Mouse (Mus musculus): ENCODE measurements at regions not wholly inside any gene's neighbourhood (a gene's known extent, or its start where the extent isn't known, plus 50 kb on each side); places are given as distances from the start of the nearest gene placed in this dataset.

DNA sequence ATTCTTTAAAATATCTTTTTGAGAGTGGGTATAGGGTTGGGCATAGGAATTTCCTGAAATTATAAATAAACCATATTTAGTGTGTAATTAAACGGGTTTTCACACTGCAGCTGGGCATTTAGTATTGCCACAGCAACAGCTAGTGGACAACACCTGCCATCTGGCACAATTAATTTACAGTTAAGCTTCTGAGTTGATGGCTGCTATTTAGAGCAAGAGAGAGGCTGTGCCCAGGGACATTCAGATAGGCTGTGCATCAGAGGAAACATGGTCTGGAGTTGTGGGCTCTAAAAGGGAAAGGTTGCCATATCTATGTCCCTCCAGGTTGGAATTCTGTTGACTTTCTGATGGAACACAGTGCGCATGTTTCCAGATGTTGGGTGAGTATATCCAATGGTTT, 227.1 kb downstream of the Pth2r start:
- Histone ChIP-seq H3K27ac (replicated peaks; ENCODE audit: low read depth, low read length) (no peak overlapping the region), H3K9me3 (ENCODE audit: control insufficient read depth, low read length) (no peaks in the 10 kb centered on the region), H3K9ac (ENCODE audit: low read depth, low read length) (no peak overlapping the region), H3K27me3 (replicated peaks; ENCODE audit: control insufficient read depth, insufficient read depth, low read length) (no peaks in the 10 kb centered on the region), H3K4me1 (ENCODE audit: control insufficient read depth, insufficient read depth, low read length) (no peaks in the 10 kb centered on the region), H3K4me3 (ENCODE audit: low read depth, low read length) (no peak overlapping the region), H3K4me2 (ENCODE audit: low read depth, low read length) (no peak overlapping the region), H3K36me3 (ENCODE audit: control insufficient read depth, insufficient read depth, low read length) (no peaks in the 10 kb centered on the region)
- ATAC-seq (ENCODE audit: low read depth) = no peak
- no peak for DNase-seq (ENCODE audit: low spot score)
- 88% methylated on average over 2 of the region's 2 CpGs for WGBS

DNA sequence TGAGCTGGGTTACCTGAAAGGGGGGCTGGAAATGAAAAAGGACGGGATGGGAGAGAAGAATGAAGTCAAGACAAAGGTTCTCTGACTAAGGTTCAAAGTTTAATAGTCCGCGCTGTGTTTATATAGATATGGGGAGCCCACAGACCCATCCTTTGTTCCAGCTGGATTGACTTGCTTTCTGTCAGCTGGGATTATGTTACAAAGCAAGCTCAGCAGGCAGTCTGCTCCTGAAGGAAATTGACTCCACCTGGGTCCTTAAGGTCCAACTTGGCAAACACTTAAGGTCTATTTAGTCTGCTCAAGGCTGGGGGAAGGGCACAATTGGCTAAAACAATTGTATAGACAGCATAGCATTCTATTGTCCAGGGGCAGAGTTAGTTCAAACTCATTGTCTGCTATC, 253.8 kb downstream of the Pth2r start:
- no peaks in the 10 kb centered on the region for H3K36me3 ChIP-seq (ENCODE audit: control insufficient read depth, insufficient read depth, low read length)
- H3K4me3 ChIP-seq (ENCODE audit: low read depth, low read length) = no peak overlapping the region
- H3K27me3 ChIP-seq (replicated peaks; ENCODE audit: control insufficient read depth, insufficient read depth, low read length) = no peaks in the 10 kb centered on the region
- H3K27ac ChIP-seq (replicated peaks; ENCODE audit: low read depth, low read length) = no peak overlapping the region
- 25% methylated on average over 3 of the region's 3 CpGs for WGBS
- no peak overlapping the region for H3K9ac ChIP-seq (ENCODE audit: low read depth, low read length)
- no peaks in the 10 kb centered on the region for H3K9me3 ChIP-seq (ENCODE audit: control insufficient read depth, low read length)
- ATAC-seq (ENCODE audit: low read depth) (no peak), DNase-seq (ENCODE audit: low spot score) (peak; percentile 33)
- H3K4me2 ChIP-seq (ENCODE audit: low read depth, low read length) = no peak overlapping the region
- H3K4me1 ChIP-seq (ENCODE audit: control insufficient read depth, insufficient read depth, low read length) = 0 out of 2 replicates have a peak, but pooled peaks cover 3% of the 10 kb centered on the region

DNA sequence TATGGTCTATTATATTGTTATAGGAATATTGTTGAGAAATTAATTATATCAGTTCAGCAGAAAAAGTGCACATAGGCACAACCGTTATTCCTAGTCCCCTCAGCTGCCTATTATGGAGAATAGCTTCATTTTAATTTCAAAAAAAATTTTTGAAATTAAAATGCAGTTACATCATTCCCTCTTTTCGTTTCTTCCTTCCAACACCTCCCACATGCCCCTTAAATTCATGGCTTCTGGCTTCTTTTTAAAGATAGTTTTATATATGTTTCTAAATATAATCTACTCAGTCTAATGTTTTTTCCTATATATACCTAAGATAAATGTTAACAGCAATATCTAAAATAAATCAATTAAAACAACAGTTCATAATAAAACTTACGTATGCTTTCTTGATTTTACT, 256.7 kb downstream of the Pth2r start:
- WGBS = 85% methylated on average over 3 of the region's 3 CpGs
- H3K27me3 ChIP-seq (replicated peaks; ENCODE audit: control insufficient read depth, insufficient read depth, low read length) = no peaks in the 10 kb centered on the region

GRCm38 (mm10) chr1:65544219-65544864, 262.5 kb downstream of the Pth2r start:
- Histone ChIP-seq H3K4me2 (ENCODE audit: low read depth, low read length) (no peak overlapping the region), H3K27ac (replicated peaks; ENCODE audit: low read depth, low read length) (no peak overlapping the region), H3K9ac (ENCODE audit: low read depth, low read length) (no peak overlapping the region), H3K36me3 (ENCODE audit: control insufficient read depth, insufficient read depth, low read length) (no peaks in the 10 kb centered on the region), H3K4me3 (ENCODE audit: low read depth, low read length) (no peak overlapping the region), H3K27me3 (replicated peaks; ENCODE audit: control insufficient read depth, insufficient read depth, low read length) (no peaks in the 10 kb centered on the region), H3K9me3 (ENCODE audit: control insufficient read depth, low read length) (no peaks in the 10 kb centered on the region), H3K4me1 (ENCODE audit: control insufficient read depth, insufficient read depth, low read length) (no peaks in the 10 kb centered on the region)
- DNase-seq (ENCODE audit: low spot score) (no peak), ATAC-seq (ENCODE audit: low read depth) (no peak)
- 83% methylated on average over 5 of the region's 5 CpGs for WGBS

More for the DNA sequence above, 256.7 kb downstream of the Pth2r start:
- ATAC-seq (ENCODE audit: low read depth) (no peak), DNase-seq (ENCODE audit: low spot score) (no peak)
- Histone ChIP-seq H3K4me2 (ENCODE audit: low read depth, low read length) (no peak overlapping the region), H3K27ac (replicated peaks; ENCODE audit: low read depth, low read length) (no peak overlapping the region), H3K4me3 (ENCODE audit: low read depth, low read length) (no peak overlapping the region), H3K9me3 (ENCODE audit: control insufficient read depth, low read length) (no peaks in the 10 kb centered on the region), H3K9ac (ENCODE audit: low read depth, low read length) (no peak overlapping the region), H3K36me3 (ENCODE audit: control insufficient read depth, insufficient read depth, low read length) (no peaks in the 10 kb centered on the region), H3K4me1 (ENCODE audit: control insufficient read depth, insufficient read depth, low read length) (0 out of 2 replicates have a peak, but pooled peaks cover 3% of the 10 kb centered on the region)

DNA sequence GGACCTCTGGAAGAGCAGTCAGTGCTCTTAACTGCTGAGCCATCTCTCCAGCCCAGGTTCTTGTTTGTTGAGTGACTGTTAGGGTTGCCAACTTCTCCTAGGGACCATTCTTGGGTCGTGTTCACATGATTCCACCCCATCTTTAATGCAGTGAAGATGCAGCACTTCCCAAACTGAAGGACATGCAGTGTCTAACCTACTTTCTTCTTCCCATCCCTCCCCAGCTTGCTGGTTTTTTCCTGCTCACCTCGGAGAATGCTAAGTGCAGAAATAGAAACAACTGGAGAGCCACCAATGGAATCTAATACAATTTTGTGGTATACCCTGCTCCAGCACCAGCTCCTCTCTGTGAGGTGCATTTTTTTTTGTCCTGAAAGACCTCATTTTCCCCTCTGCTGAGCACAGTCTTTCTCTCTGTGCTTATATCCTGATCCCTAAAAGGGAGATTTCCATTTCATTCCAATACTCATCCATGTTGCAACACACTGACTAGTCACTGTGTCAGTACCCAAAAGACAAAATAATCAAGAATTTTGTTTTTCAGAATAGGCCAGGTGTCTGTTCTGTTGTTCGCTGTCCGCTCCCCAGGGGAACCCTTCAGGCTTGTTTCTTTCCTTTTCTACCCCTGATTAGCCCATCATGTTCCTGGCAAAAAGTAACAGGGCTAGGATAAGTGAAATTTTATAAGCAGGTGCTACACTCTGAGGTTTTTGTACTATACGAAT, 263.6 kb downstream of the Pth2r start:
- Histone ChIP-seq H3K36me3 (ENCODE audit: control insufficient read depth, insufficient read depth, low read length) (no peaks in the 10 kb centered on the region), H3K4me1 (ENCODE audit: control insufficient read depth, insufficient read depth, low read length) (no peaks in the 10 kb centered on the region), H3K27ac (replicated peaks; ENCODE audit: low read depth, low read length) (no peak overlapping the region), H3K9ac (ENCODE audit: low read depth, low read length) (no peak overlapping the region), H3K4me2 (ENCODE audit: low read depth, low read length) (no peak overlapping the region), H3K27me3 (replicated peaks; ENCODE audit: control insufficient read depth, insufficient read depth, low read length) (no peaks in the 10 kb centered on the region), H3K4me3 (ENCODE audit: low read depth, low read length) (no peak overlapping the region), H3K9me3 (ENCODE audit: control insufficient read depth, low read length) (no peaks in the 10 kb centered on the region)
- 65% methylated on average over 5 of the region's 5 CpGs for WGBS
- ATAC-seq (ENCODE audit: low read depth) (no peak), DNase-seq (ENCODE audit: low spot score) (no peak)

DNA sequence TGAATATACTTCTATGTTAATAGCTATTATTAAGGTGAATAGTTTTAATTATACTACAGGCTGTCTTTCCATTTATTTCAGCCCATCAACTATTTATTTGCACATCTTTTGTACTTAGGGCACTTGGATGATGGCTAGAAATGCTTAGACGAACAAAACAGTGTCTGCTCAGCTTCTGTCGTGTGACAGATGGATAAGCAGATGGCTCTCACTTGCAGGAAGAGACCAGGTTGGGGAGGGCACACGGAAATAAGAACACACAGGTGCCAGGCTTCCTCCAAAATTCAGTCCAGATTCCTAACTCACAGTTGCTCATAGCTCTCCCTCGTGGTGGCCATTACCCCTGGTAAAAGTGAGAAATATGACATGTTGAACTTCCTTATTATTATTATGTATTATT, 267.0 kb downstream of the Pth2r start:
- H3K4me3 ChIP-seq (ENCODE audit: low read depth, low read length) = no peak overlapping the region
- no peak overlapping the region for H3K9ac ChIP-seq (ENCODE audit: low read depth, low read length)
- H3K9me3 ChIP-seq (ENCODE audit: control insufficient read depth, low read length) = no peaks in the 10 kb centered on the region
- H3K36me3 ChIP-seq (ENCODE audit: control insufficient read depth, insufficient read depth, low read length) = no peaks in the 10 kb centered on the region
- no peak for ATAC-seq (ENCODE audit: low read depth)
- H3K27me3 ChIP-seq (replicated peaks; ENCODE audit: control insufficient read depth, insufficient read depth, low read length) = no peaks in the 10 kb centered on the region
- no peaks in the 10 kb centered on the region for H3K4me1 ChIP-seq (ENCODE audit: control insufficient read depth, insufficient read depth, low read length)
- DNase-seq (ENCODE audit: low spot score) = no peak
- no peak overlapping the region for H3K27ac ChIP-seq (replicated peaks; ENCODE audit: low read depth, low read length)
- 77% methylated on average over 4 of the region's 4 CpGs for WGBS
- H3K4me2 ChIP-seq (ENCODE audit: low read depth, low read length) = no peak overlapping the region

DNA sequence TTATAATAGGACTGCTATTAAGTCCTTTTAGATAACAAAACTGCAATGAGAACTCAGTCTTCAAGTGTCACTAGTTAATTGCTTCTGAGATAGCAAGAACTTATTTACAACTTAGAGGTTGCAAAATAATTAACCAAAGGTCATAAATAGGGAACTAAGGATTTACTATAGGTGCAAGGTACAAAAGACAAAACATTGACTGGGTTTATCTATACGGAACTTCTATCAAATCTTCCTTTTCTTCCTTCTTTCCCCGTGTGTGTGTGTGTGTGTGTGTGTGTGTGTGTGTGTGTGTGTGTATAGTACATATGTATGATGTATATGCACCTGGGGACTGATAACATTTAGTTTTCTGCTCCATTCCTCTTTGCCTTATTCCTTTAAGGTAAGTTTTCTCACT, 305.5 kb downstream of the Pth2r start:
- 70% methylated on average over 2 of the region's 2 CpGs for WGBS
- Histone ChIP-seq H3K4me3 (ENCODE audit: low read depth, low read length) (no peak overlapping the region), H3K27ac (replicated peaks; ENCODE audit: low read depth, low read length) (no peak overlapping the region), H3K4me1 (ENCODE audit: control insufficient read depth, insufficient read depth, low read length) (no peaks in the 10 kb centered on the region), H3K4me2 (ENCODE audit: low read depth, low read length) (no peak overlapping the region), H3K9me3 (ENCODE audit: control insufficient read depth, low read length) (peaks cover 7% of the 10 kb centered on the region; the same call in 1 of the 2 replicates), H3K27me3 (replicated peaks; ENCODE audit: control insufficient read depth, insufficient read depth, low read length) (no peaks in the 10 kb centered on the region), H3K9ac (ENCODE audit: low read depth, low read length) (no peak overlapping the region), H3K36me3 (ENCODE audit: control insufficient read depth, insufficient read depth, low read length) (no peaks in the 10 kb centered on the region)
- no peak for DNase-seq (ENCODE audit: low spot score)
- ATAC-seq (ENCODE audit: low read depth) = no peak

DNA sequence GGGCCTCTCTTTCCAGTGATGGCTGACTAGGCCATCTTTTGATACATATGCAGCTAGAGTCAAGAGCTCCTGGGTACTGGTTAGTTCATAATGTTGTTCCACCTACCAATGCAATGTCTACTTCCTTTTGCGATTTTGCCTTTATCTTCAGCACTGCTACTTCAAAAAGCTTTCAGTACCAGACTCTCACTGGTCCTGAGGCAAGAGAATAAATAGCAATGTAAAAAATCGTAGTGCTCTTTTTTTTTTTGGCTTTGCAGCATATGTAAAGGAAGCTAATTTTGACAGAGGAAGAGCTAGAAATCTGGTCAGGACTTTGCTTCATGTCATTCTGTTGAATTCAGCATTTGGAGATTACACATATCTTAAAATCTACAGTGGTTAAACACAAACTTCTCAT, 291.0 kb upstream of the Crygf start:
- 81% methylated on average over 2 of the region's 2 CpGs for WGBS
- Histone ChIP-seq H3K27me3 (replicated peaks; ENCODE audit: control insufficient read depth, insufficient read depth, low read length) (no peaks in the 10 kb centered on the region), H3K4me2 (ENCODE audit: low read depth, low read length) (no peak overlapping the region)

DNA sequence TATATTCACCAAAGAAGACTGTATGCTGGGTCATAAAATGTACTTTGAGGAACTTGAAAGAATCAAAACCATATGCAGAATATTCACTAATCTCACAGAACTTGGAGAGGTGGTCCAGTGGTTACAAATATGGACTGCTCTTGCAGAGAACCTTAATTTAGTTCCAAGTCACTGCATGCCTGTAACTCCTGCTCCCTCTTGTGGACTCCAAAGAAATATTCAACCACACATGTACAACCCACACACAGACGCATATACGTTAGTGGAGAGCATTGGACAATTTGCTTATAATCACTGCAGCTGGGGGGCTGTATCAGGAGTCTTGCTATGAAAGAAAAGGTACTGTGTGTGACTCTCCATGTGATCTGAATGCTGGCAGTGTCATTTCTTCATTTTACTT, 271.9 kb upstream of the Crygf start:
- ATAC-seq (ENCODE audit: low read depth) (no peak), DNase-seq (ENCODE audit: low spot score) (no peak)
- Histone ChIP-seq H3K27ac (replicated peaks; ENCODE audit: low read depth, low read length) (no peak overlapping the region), H3K9me3 (ENCODE audit: control insufficient read depth, low read length) (no peaks in the 10 kb centered on the region), H3K36me3 (ENCODE audit: control insufficient read depth, insufficient read depth, low read length) (no peaks in the 10 kb centered on the region), H3K4me3 (ENCODE audit: low read depth, low read length) (no peak overlapping the region), H3K27me3 (replicated peaks; ENCODE audit: control insufficient read depth, insufficient read depth, low read length) (no peaks in the 10 kb centered on the region), H3K4me1 (ENCODE audit: control insufficient read depth, insufficient read depth, low read length) (no peaks in the 10 kb centered on the region), H3K4me2 (ENCODE audit: low read depth, low read length) (no peak overlapping the region), H3K9ac (ENCODE audit: low read depth, low read length) (no peak overlapping the region)
- WGBS = 72% methylated on average over 2 of the region's 2 CpGs

More for the DNA sequence above, 291.0 kb upstream of the Crygf start:
- Histone ChIP-seq H3K4me3 (ENCODE audit: low read depth, low read length) (no peak overlapping the region), H3K36me3 (ENCODE audit: control insufficient read depth, insufficient read depth, low read length) (no peaks in the 10 kb centered on the region), H3K9me3 (ENCODE audit: control insufficient read depth, low read length) (no peaks in the 10 kb centered on the region), H3K9ac (ENCODE audit: low read depth, low read length) (no peak overlapping the region), H3K4me1 (ENCODE audit: control insufficient read depth, insufficient read depth, low read length) (no peaks in the 10 kb centered on the region), H3K27ac (replicated peaks; ENCODE audit: low read depth, low read length) (no peak overlapping the region)
- no peak for DNase-seq (ENCODE audit: low spot score)
- ATAC-seq (ENCODE audit: low read depth) = no peak
